Mouse (Mus musculus) ES-E14 (cell line): Measurements from ENCODE around the gene Prex1.

ENCODE experiments used
- CHD2 ChIP-seq: IDR thresholded peaks from 2 replicates; pipeline ENCODE4 v1.6.1; 2014; ENCODE audit warnings: mild to moderate bottlenecking, low read depth, low read length, inconsistent platforms
- HCFC1 ChIP-seq: IDR thresholded peaks from 2 replicates; pipeline ENCODE4 v1.6.1; 2012; ENCODE audit warnings: low read length, inconsistent platforms, borderline replicate concordance; ENCODE audit not compliant: insufficient read depth
- ZC3H11A ChIP-seq: IDR thresholded peaks from 2 replicates; pipeline ENCODE4 v1.6.1; 2012; ENCODE audit warnings: low read depth, mild to moderate bottlenecking, inconsistent platforms, low read length, borderline replicate concordance
- ZNF384 ChIP-seq: IDR thresholded peaks from 2 replicates; pipeline ENCODE4 v1.6.1; 2012; ENCODE audit warnings: low read depth, low read length, inconsistent platforms

- TF ChIP-seq CHD2 (no peak), ZC3H11A (no peak), ZNF384 (no peak), HCFC1 (no peak)
Observed at GRCm38 (mm10) chr2:166584491-166584890, 129.1 kb downstream of the Prex1 start.
